Mouse (Mus musculus) erythroblast, embryonic 14.5 days (primary cell): ENCODE data around the gene Dvl3.

Source experiments
- GATA1 ChIP-seq: IDR thresholded peaks from 2 replicates; pipeline ENCODE4 v1.6.1; 2012; ENCODE audit warnings: low read length, inconsistent platforms, mixed read lengths
- TAL1 ChIP-seq: IDR thresholded peaks from 3 replicates; pipeline ENCODE4 v1.6.1; 2012; ENCODE audit warnings: low read length, inconsistent platforms, mixed read lengths

- TF ChIP-seq GATA1 (no peak), TAL1 (no peak)
Measured at GRCm38 (mm10) chr16:20552594-20552993, 35.8 kb downstream of the Dvl3 start.
